Mouse (Mus musculus) CH12.LX (cell line): ENCODE data around the gene Itpr1. TPM values are rescaled to one million over a fixed set of nuclear protein-coding genes. Genes with fewer than 3 reads are reported as not detected.

Source experiments
- DNase-seq: peaks from one replicate; pipeline ENCODE4 v3.0.0-alpha.2; 2013; ENCODE audit errors: extremely low read depth
- H3K27ac ChIP-seq: 2 replicates; pipeline ENCODE4 v1.5.1; 2012; ENCODE audit warnings: low read depth, mild to moderate bottlenecking, control low read depth, moderate library complexity; ENCODE audit not compliant: insufficient read depth
- H3K27me3 ChIP-seq: replicated peaks from 2 replicates; pipeline ENCODE3; 2012; ENCODE audit warnings: inconsistent platforms
- H3K36me3 ChIP-seq, 2 experiments: replicated peaks in 1 of 2; 2 replicates each; pipeline versions ENCODE3 to v1.6.1; 2012; ENCODE audit warnings: inconsistent platforms in 1 of 2, low read length in 1 of 2, mild to moderate bottlenecking in 1 of 2, mixed read lengths in 1 of 2, moderate library complexity in 1 of 2; ENCODE audit not compliant: control insufficient read depth in 1 of 2, insufficient read depth in 1 of 2
- H3K4me1 ChIP-seq, 2 experiments: 2 replicates each; pipeline ENCODE4 v1.6.1; 2012; ENCODE audit warnings: inconsistent platforms in 1 of 2, moderate library complexity in 1 of 2; ENCODE audit not compliant: insufficient read depth in 2 of 2, control insufficient read depth in 1 of 2
- H3K4me2 ChIP-seq: 2 replicates; pipeline ENCODE4 v1.6.1; 2012; ENCODE audit warnings: low read depth, mild to moderate bottlenecking, control low read depth; ENCODE audit not compliant: poor library complexity, insufficient read depth, severe bottlenecking
- H3K4me3 ChIP-seq, 3 experiments: fragments of 150-350 bp in 1 of 3; sonication (generic) in 1 of 3; replicated peaks in 1 of 3; 2 replicates each; pipeline versions ENCODE3 to v1.5.1; 2011 to 2012; ENCODE audit warnings: low read depth in 2 of 3, low read length in 2 of 3, mild to moderate bottlenecking in 2 of 3, moderate library complexity in 2 of 3, control low read depth in 1 of 3, improper control_type of control experiment in 1 of 3, inconsistent platforms in 1 of 3, mixed read lengths in 1 of 3; ENCODE audit not compliant: poor library complexity in 1 of 3
- H3K79me2 ChIP-seq: replicated peaks from 2 replicates; pipeline ENCODE4 v1.6.1; 2012; ENCODE audit warnings: mild to moderate bottlenecking, moderate library complexity; ENCODE audit not compliant: control insufficient read depth, poor library complexity, insufficient read depth, severe bottlenecking; ENCODE audit errors: extremely low read depth
- H3K9ac ChIP-seq: 2 replicates; pipeline ENCODE4 v1.6.1; 2012; ENCODE audit warnings: low read depth, mild to moderate bottlenecking, control low read depth, moderate library complexity; ENCODE audit not compliant: insufficient read depth
- H3K9me3 ChIP-seq: replicated peaks from 2 replicates; pipeline ENCODE3; 2012; ENCODE audit warnings: low read length, inconsistent platforms, mixed read lengths
- BHLHE40 ChIP-seq: IDR thresholded peaks from 2 replicates; pipeline ENCODE4 v1.6.1; 2011; ENCODE audit warnings: mild to moderate bottlenecking, low read depth, low read length, improper control_type of control experiment
- ELF1 ChIP-seq: IDR thresholded peaks from 2 replicates; pipeline ENCODE4 v1.6.1; 2014; ENCODE audit warnings: low read depth, mild to moderate bottlenecking, inconsistent platforms, low read length, improper control_type of control experiment
- HCFC1 ChIP-seq: IDR thresholded peaks from 2 replicates; pipeline ENCODE4 v1.6.1; 2012; ENCODE audit warnings: low read depth, mild to moderate bottlenecking, inconsistent platforms, low read length, improper control_type of control experiment
- KAT2A ChIP-seq: IDR thresholded peaks from 2 replicates; pipeline ENCODE4 v1.6.1; 2012; ENCODE audit warnings: low read length, improper control_type of control experiment, inconsistent platforms; ENCODE audit not compliant: insufficient replicate concordance
- MAFK ChIP-seq: IDR thresholded peaks from 2 replicates; pipeline ENCODE4 v1.6.1; 2011; ENCODE audit warnings: low read length, improper control_type of control experiment; ENCODE audit not compliant: insufficient replicate concordance
- MEF2A ChIP-seq: IDR thresholded peaks from 2 replicates; pipeline ENCODE4 v1.6.1; 2014; ENCODE audit warnings: low read depth, mild to moderate bottlenecking, inconsistent platforms, low read length, improper control_type of control experiment, borderline replicate concordance
- MYC ChIP-seq: IDR thresholded peaks from 2 replicates; pipeline ENCODE4 v1.6.1; 2011; ENCODE audit warnings: low read depth, mild to moderate bottlenecking, improper control_type of control experiment, low read length
- PAX5 ChIP-seq: IDR thresholded peaks from 2 replicates; pipeline ENCODE4 v1.6.1; 2012; ENCODE audit warnings: low read length, inconsistent platforms, mixed read lengths
- POLR2AphosphoS2 ChIP-seq: IDR thresholded peaks from 2 replicates; pipeline ENCODE4 v1.6.1; 2011; ENCODE audit warnings: low read depth, low read length, improper control_type of control experiment
- SIN3A ChIP-seq: IDR thresholded peaks from 2 replicates; pipeline ENCODE4 v1.6.1; 2012; ENCODE audit warnings: low read length, improper control_type of control experiment, inconsistent platforms
- ZKSCAN1 ChIP-seq: IDR thresholded peaks from 2 replicates; pipeline ENCODE4 v1.6.1; 2012; ENCODE audit warnings: low read depth, inconsistent platforms, low read length, improper control_type of control experiment, borderline replicate concordance
- ZNF384 ChIP-seq: IDR thresholded peaks from 2 replicates; pipeline ENCODE4 v1.6.1; 2012; ENCODE audit warnings: low read depth, low read length, improper control_type of control experiment, inconsistent platforms
- dilution Hi-C: fragments of 300-500 bp; cut with MboI; formaldehyde crosslinking; loops from 2 replicates; pipeline ENCODE4 v1.14.3; 2020; ENCODE audit warnings: low sequenced_read_pairs; ENCODE audit not compliant: extremely low pct_unique_long_range_greater_than_20kb, extremely low pct_ligation_motif_present
- in situ Hi-C: fragments of 300-500 bp; cut with MboI; formaldehyde crosslinking; loops from 3 replicates; pipeline ENCODE4 v1.14.3; 2019; ENCODE audit warnings: low sequenced_read_pairs, low pct_ligation_motif_present, low pct_unique_long_range_greater_than_20kb, mixed read lengths
- polyA plus RNA-seq: library from polyadenylated mRNA; unstranded; fragments of >175 nt; gene quantifications from 2 replicates; pipeline ENCODE4 v1.2.1, GENCODE M21; 2012; ENCODE audit warnings: low read depth; ENCODE audit not compliant: insufficient read length
- total RNA-seq, 2 experiments: library from RNA; depleted of rRNA; stranded (reverse); fragments of 300-350 nt in 1 of 2; fragments of >200 nt in 1 of 2; gene quantifications; 2 replicates each; pipeline ENCODE4 v1.2.3; 2012 to 2014

Itpr1 gene
- total and polyA plus RNA-seq, 3 experiments = 42.8 to 73.1 (median 53.4) TPM

GRCm38 (mm10) chr6:108227461-108227860 lies 14.6 kb downstream of the Itpr1 start:
- dilution Hi-C loops = no loop called here
- H3K4me2 ChIP-seq = peak overlapping the region; percentile 74; the same call in 1 of the 2 replicates
- no peak for DNase-seq
- H3K79me2 ChIP-seq = peaks cover 54% of the 10 kb centered on the region
- H3K27ac ChIP-seq = no peak overlapping the region
- peaks cover 8 to 51% of the 10 kb centered on the region in 2 experiments for H3K36me3 ChIP-seq
- in situ Hi-C loops = loop anchor here (10.0 kb wide), 1 partner anchor 97 kb away; no protein-coding TSS in a partner anchor
- H3K4me3 ChIP-seq = no peak overlapping the region
- TF ChIP-seq MEF2A (no peak), SIN3A (0 out of 2 replicates have a peak, but pooled peaks have one; percentile 25), MAFK (no peak), POLR2AphosphoS2 (no peak), ZKSCAN1 (no peak)
- H3K9me3 ChIP-seq = no peaks in the 10 kb centered on the region
- H3K27me3 ChIP-seq = no peaks in the 10 kb centered on the region
- no peak overlapping the region for H3K9ac ChIP-seq
- peaks cover 24 to 96% of the 10 kb centered on the region in 2 experiments for H3K4me1 ChIP-seq

- dilution Hi-C loops (no loop called here), in situ Hi-C loops (loop anchor here (10.0 kb wide), 1 partner anchor 97 kb away; no protein-coding TSS in a partner anchor)
- Histone ChIP-seq H3K79me2 (peaks cover 59% of the 10 kb centered on the region), H3K4me3 (no peak overlapping the region), H3K9me3 (no peaks in the 10 kb centered on the region), H3K36me3 (peaks cover 8 to 54% of the 10 kb centered on the region in 2 experiments), H3K4me2 (peak overlapping the region; percentile 74), H3K9ac (peak overlapping the region; percentile 36; the same call in 1 of the 2 replicates), H3K27me3 (no peaks in the 10 kb centered on the region), H3K4me1 (peaks cover 24 to 94% of the 10 kb centered on the region in 2 experiments), H3K27ac (no peak overlapping the region)
- TF ChIP-seq MEF2A = peak; percentile 83
- no peak for TF ChIP-seq HCFC1
- TF ChIP-seq BHLHE40 = peak; percentile 52; the same call in 1 of the 2 replicates
- TF ChIP-seq MYC = 0 out of 2 replicates have a peak, but pooled peaks have one; percentile 29
- peak; percentile 48 for DNase-seq
Measured at GRCm38 (mm10) chr6:108228048-108228447, 15.2 kb downstream of the Itpr1 start.

- Histone ChIP-seq H3K36me3 (peaks cover 8 to 58% of the 10 kb centered on the region in 2 experiments), H3K4me2 (peak overlapping the region; percentile 10; the same call in 1 of the 2 replicates)
Measured at GRCm38 (mm10) chr6:108228601-108229000, 15.7 kb downstream of the Itpr1 start.

More at GRCm38 (mm10) chr6:108228601-108229000, 15.7 kb downstream of the Itpr1 start:
- TF ChIP-seq MYC = no peak
- TF ChIP-seq KAT2A = no peak
- TF ChIP-seq ELF1 = no peak
- TF ChIP-seq PAX5 = no peak
- 0 out of 2 replicates have a peak, but pooled peaks have one; percentile 1 for TF ChIP-seq ZNF384
- Histone ChIP-seq H3K4me3 (no peak overlapping the region), H3K27me3 (no peaks in the 10 kb centered on the region), H3K79me2 (peaks cover 54% of the 10 kb centered on the region), H3K9me3 (no peaks in the 10 kb centered on the region), H3K9ac (no peak overlapping the region), H3K27ac (no peak overlapping the region), H3K4me1 (peaks cover 22 to 91% of the 10 kb centered on the region in 2 experiments)
- DNase-seq = no peak
- in situ Hi-C loops = loop anchor here (10.0 kb wide), 1 partner anchor 96 kb away; no protein-coding TSS in a partner anchor
- dilution Hi-C loops = no loop called here
